Mouse (Mus musculus): ENCODE data around the gene Krt20.

GRCm38 (mm10) chr11:99416902-99417301 lies 21.0 kb downstream of the Krt20 start:
- TF ChIP-seq CTCF (IDR thresholded peaks at IDR 0.05; ENCODE audit: control insufficient read depth, insufficient read depth, low read length): no peak
- TF ChIP-seq POLR2A (IDR thresholded peaks at IDR 0.05; ENCODE audit: borderline replicate concordance, control insufficient read depth, low read depth, low read length): no peak

Data from bone marrow, adult 2 months (tissue).